Mouse (Mus musculus) liver, adult 2 months (tissue): Measurements from ENCODE around the gene Tmprss2. TPM values are rescaled to one million over a fixed set of nuclear protein-coding genes. Genes with fewer than 3 reads are reported as not detected.

ENCODE experiments used
- DNase-seq: peaks from one replicate; pipeline ENCODE4 v3.0.0-alpha.2; 2011; ENCODE audit warnings: low read depth, low spot score; ENCODE audit errors: extremely low read depth
- H3K27ac ChIP-seq: fragments of 200-500 bp; replicated peaks from 2 replicates; pipeline ENCODE4 v1.5.1; 2012; ENCODE audit warnings: low read depth, mild to moderate bottlenecking, control low read depth, inconsistent platforms, low read length; ENCODE audit not compliant: insufficient read depth
- H3K27me3 ChIP-seq: fragments of 200-500 bp; 2 replicates; pipeline ENCODE4 v1.6.1; 2012; ENCODE audit warnings: mild to moderate bottlenecking, moderate library complexity, low read length, inconsistent platforms; ENCODE audit not compliant: control insufficient read depth, insufficient read depth
- H3K36me3 ChIP-seq: fragments of 200-500 bp; 2 replicates; pipeline ENCODE4 v1.6.1; 2012; ENCODE audit warnings: low read length, inconsistent platforms; ENCODE audit not compliant: control insufficient read depth, insufficient read depth
- H3K4me1 ChIP-seq: fragments of 200-500 bp; 2 replicates; pipeline ENCODE4 v1.6.1; 2011; ENCODE audit warnings: low read length; ENCODE audit not compliant: control insufficient read depth, insufficient read depth
- H3K4me3 ChIP-seq: fragments of 200-500 bp; 2 replicates; pipeline ENCODE4 v1.5.1; 2011; ENCODE audit warnings: low read depth, mild to moderate bottlenecking, control low read depth, low read length, moderate library complexity; ENCODE audit not compliant: insufficient read depth
- H3K79me2 ChIP-seq: fragments of 200-500 bp; 2 replicates; pipeline ENCODE4 v1.6.1; 2012; ENCODE audit warnings: inconsistent platforms, mild to moderate bottlenecking, low read length, moderate library complexity; ENCODE audit not compliant: control insufficient read depth, insufficient read depth
- H3K9ac ChIP-seq: fragments of 200-500 bp; 2 replicates; pipeline ENCODE4 v1.6.1; 2012; ENCODE audit warnings: low read depth, mild to moderate bottlenecking, control low read depth, inconsistent platforms, low read length
- CTCF ChIP-seq: fragments of 200-500 bp; IDR thresholded peaks from 2 replicates; pipeline ENCODE4 v1.5.1; 2011; ENCODE audit warnings: low read depth, low read length, control low read depth
- POLR2A ChIP-seq: fragments of 200-500 bp; IDR thresholded peaks from 2 replicates; pipeline ENCODE4 v1.6.1; 2011; ENCODE audit warnings: low read length, control low read depth; ENCODE audit not compliant: insufficient read depth; ENCODE audit errors: extremely low read depth
- WGBS: fragments of 180-500 bp; shearing (Covaris S2); methylation state at CpG from one replicate; pipeline ENCODE4 v1.1.7; 2018; 5-methylcytosine and 5-hydroxymethylcytosine counted together
- polyA plus RNA-seq: library from polyadenylated mRNA; depleted of rRNA; stranded (reverse); fragments of >200 nt; gene quantifications from 2 replicates; pipeline ENCODE4 v1.2.3, GENCODE M21; 2012
- total RNA-seq: library from RNA; depleted of rRNA; stranded (reverse); fragments of >200 nt; gene quantifications from 2 replicates; pipeline ENCODE4 v1.2.3, GENCODE M21; 2014

The Tmprss2 gene
- total and polyA plus RNA-seq, 2 experiments, result 2.8 to 5.7 TPM

DNA sequence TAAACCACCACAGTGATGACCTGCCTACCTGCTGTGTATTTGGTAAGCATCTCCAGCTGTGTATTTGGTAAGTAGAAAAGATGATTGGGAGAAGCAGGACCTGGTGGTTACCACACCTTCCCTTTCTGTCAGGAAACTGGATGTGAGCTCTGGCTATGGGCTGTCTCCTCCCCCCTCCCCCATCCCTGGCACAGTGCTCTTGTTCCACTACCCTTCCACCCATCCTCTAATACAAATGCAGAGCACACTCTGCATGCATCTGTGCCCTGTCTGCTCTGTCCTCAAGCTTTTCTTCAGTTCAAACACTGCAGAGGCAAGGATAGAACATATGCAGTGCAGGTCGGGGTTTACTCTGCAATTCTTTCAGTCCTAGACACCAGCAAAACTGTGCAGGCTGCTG, 76.5 kb downstream of the Tmprss2 start:
- H3K27ac ChIP-seq, result peak overlapping the region; percentile 77
- H3K4me3 ChIP-seq, result peak overlapping the region; percentile 32
- peaks cover 7% of the 10 kb centered on the region; the same call in 1 of the 2 replicates for H3K79me2 ChIP-seq
- 23% methylated on average over 1 of the region's 1 CpGs for WGBS
- no peaks in the 10 kb centered on the region for H3K27me3 ChIP-seq
- peak overlapping the region; percentile 40 for H3K9ac ChIP-seq
- peaks cover 8% of the 10 kb centered on the region for H3K36me3 ChIP-seq
- peaks cover 32% of the 10 kb centered on the region for H3K4me1 ChIP-seq
- DNase-seq, result peak; percentile 24
- TF ChIP-seq POLR2A, result no peak
- no peak for TF ChIP-seq CTCF

DNA sequence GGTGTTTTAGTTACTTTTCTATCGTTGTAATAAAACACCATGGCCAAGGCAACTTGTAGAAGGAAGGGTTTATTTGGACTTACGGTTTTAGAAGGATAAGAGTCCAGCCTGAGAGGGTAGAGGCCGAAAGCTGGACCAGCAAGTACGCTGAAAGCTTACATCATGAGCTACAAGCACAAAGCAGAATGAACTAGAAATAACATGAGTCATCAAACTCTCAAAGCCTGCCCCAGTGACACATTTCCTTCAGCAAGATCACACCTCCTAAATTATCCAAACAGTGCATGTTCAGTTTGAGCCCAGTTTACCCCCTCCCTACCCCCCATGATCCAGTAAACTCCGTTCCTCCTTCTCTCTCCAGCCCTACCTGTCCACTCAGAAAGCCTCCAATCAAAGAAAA, 77.2 kb downstream of the Tmprss2 start:
- Histone ChIP-seq H3K79me2 (peaks cover 7% of the 10 kb centered on the region; the same call in 1 of the 2 replicates), H3K36me3 (peaks cover 2% of the 10 kb centered on the region; the same call in 1 of the 2 replicates), H3K27ac (no peak overlapping the region), H3K4me3 (no peak overlapping the region), H3K4me1 (peaks cover 26% of the 10 kb centered on the region), H3K27me3 (no peaks in the 10 kb centered on the region), H3K9ac (no peak overlapping the region)
- 92% methylated on average over 5 of the region's 5 CpGs for WGBS
- TF ChIP-seq CTCF, result no peak
- TF ChIP-seq POLR2A, result no peak
- DNase-seq, result no peak

DNA sequence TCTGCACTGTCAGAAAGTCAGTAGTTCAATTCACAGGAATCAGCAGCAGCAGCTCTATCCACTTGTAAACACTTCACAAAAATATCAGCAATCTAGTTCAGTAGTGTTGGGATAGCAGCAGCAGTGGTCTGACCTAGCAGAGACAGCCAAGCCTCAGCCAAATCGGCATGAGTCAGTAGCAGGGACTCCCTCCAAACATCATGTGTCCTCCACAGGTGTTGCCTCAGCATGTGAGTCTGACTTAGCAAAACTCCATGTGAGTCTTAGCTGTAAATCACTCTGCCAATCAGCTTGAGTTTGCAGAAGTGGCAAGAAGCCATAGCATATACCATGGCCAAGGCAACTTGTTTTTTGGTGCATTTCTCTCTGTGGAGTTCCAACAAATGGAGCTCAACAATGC, 77.9 kb downstream of the Tmprss2 start:
- 74% methylated on average over 1 of the region's 1 CpGs for WGBS
- no peak overlapping the region for H3K27ac ChIP-seq
- no peaks in the 10 kb centered on the region for H3K36me3 ChIP-seq
- no peak for TF ChIP-seq CTCF
- TF ChIP-seq POLR2A, result no peak
- DNase-seq, result no peak
- peaks cover 7% of the 10 kb centered on the region; the same call in 1 of the 2 replicates for H3K79me2 ChIP-seq
- H3K4me1 ChIP-seq, result peaks cover 24% of the 10 kb centered on the region
- H3K9ac ChIP-seq, result no peak overlapping the region
- H3K27me3 ChIP-seq, result no peaks in the 10 kb centered on the region
- no peak overlapping the region for H3K4me3 ChIP-seq

DNA sequence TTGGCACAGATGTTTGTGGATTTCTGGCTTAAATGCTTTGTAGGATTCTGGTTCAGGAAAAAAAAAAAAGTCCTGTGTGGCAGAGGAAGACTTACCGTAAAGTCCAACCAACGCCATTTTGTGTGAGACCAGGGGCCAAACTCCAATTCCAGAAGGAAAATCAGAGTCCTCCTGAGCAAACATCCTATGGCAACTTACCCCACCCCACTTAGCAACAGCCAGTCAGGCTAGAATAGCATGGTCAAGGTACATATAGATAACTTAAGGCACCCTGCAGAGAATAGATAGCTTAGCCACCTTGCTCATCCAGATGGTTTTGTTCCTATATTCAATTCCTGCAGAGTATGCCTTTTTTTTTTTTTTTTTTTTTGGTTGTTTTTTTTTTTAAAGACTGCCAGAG, 81.8 kb downstream of the Tmprss2 start:
- Histone ChIP-seq H3K27me3 (no peaks in the 10 kb centered on the region), H3K27ac (no peak overlapping the region), H3K9ac (no peak overlapping the region), H3K4me3 (no peak overlapping the region), H3K4me1 (peaks cover under 1% of the 10 kb centered on the region), H3K79me2 (no peaks in the 10 kb centered on the region), H3K36me3 (no peaks in the 10 kb centered on the region)
- no peak for DNase-seq
- TF ChIP-seq POLR2A, result no peak
- TF ChIP-seq CTCF, result no peak
- 93% methylated on average over 2 of the region's 2 CpGs for WGBS

DNA sequence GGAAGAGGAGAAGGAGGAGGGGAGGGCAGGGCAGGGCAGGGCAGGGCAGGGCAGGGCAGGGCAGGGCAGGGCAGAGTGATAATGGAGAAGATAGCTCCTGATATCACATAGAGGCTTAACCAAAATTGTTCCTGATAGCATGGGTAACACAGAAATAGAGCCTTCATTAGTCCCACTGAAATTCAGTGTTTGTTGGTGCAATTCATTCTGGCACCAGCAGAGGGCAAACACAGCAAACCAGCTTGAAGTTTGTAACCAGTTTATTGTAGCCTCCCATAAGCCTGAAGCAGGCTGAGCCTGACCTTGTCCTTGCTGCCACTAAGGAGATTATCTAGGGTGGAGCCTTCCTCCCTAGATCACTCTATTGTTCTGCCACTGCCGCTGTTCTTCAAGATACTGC, 88.0 kb downstream of the Tmprss2 start:
- H3K4me1 ChIP-seq, result no peaks in the 10 kb centered on the region
- no peak overlapping the region for H3K27ac ChIP-seq
- no peak overlapping the region for H3K4me3 ChIP-seq
- H3K79me2 ChIP-seq, result no peaks in the 10 kb centered on the region
- 13% methylated on average over 1 of the region's 1 CpGs for WGBS
- H3K36me3 ChIP-seq, result no peaks in the 10 kb centered on the region
- H3K9ac ChIP-seq, result no peak overlapping the region
- no peak for TF ChIP-seq POLR2A
- peak; percentile 36 for TF ChIP-seq CTCF
- DNase-seq, result peak; percentile 61
- no peaks in the 10 kb centered on the region for H3K27me3 ChIP-seq

DNA sequence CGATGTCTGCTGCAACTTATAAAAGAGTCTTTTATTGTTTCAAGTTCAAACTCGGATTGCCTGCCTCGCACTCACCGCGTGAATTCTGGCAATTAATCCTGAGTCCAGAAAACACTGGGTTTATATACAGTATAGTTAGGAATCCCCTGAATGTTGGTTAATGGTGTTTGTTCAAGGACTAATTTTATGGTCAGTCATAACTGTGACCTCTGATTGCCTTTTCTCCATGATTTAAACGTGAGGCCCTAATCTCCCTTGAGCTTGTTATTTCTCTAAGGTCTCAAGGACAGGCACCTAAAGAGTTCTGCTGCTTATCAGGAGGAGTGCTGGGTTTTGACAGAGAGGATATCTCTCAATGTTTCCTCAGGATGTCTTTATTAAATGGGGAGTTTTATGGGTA, 89.0 kb downstream of the Tmprss2 start:
- Histone ChIP-seq H3K9ac (no peak overlapping the region), H3K79me2 (no peaks in the 10 kb centered on the region), H3K27ac (no peak overlapping the region), H3K27me3 (no peaks in the 10 kb centered on the region), H3K4me3 (no peak overlapping the region), H3K4me1 (no peaks in the 10 kb centered on the region), H3K36me3 (no peaks in the 10 kb centered on the region)
- TF ChIP-seq POLR2A, result no peak
- TF ChIP-seq CTCF, result no peak
- 85% methylated on average over 6 of the region's 6 CpGs for WGBS
- no peak for DNase-seq
